Mouse (Mus musculus): Measurements from ENCODE around the gene Olfr1471.
"Not testable (repeated sequence)": the region's sequence is repeated elsewhere in the genome, so short reads cannot be mapped to it uniquely, and the experiment has no call there.

Olfr1471 gene

GRCm38 (mm10) chr19:13443109-13443508, at the start of gene Olfr1471:
Gene Olfr1471, plus strand, starts transcription at chr19:13443409.
- not testable (repeated sequence) for DNase-seq (ENCODE audit: low read depth, low spot score)

GRCm38 (mm10) chr19:13407549-13407948, 35.7 kb upstream of the Olfr1471 start, which contains the start of gene Olfr1469:
Gene Olfr1469, plus strand, starts transcription at chr19:13407849.
- no peak for DNase-seq (ENCODE audit: low read depth, low spot score)

GRCm38 (mm10) chr19:13455986-13456385, 12.8 kb downstream of the Olfr1471 start, which contains the start of gene Olfr1472:
Gene Olfr1472, minus strand, starts transcription at chr19:13456086.
- DNase-seq (ENCODE audit: low read depth, low spot score), result no peak

- not testable (repeated sequence) for DNase-seq (ENCODE audit: low read depth, low spot score)
Observed at GRCm38 (mm10) chr19:13469265-13469664, 26.1 kb downstream of the Olfr1471 start, which contains the start of gene Olfr1474. Gene Olfr1474, plus strand, starts transcription at chr19:13469565.

DNA sequence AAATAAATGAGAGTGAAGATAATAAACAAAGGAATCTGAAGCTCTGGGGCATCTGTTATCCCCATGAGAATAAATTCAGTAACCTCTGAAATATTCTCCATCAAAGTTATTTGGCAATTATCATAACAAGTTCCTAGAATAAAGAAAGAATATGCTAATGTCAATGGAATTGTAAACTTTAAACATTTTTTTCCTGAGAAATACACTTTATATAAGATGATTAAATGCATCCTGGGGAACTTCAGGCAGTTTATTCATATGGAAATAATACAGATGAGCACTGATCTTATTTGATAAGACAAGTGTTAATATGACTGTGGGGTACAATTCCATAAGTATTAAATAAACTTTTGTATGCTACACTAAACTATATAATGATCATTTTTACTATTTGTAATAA, 36.9 kb downstream of the Olfr1471 start, which contains the start of gene Olfr1475:
Olfr1475 (minus strand) TSS at position 101 of the 400 bp plus-strand sequence.
- no peak for DNase-seq (ENCODE audit: low read depth, low spot score)

GRCm38 (mm10) chr19:13500246-13500645, 57.0 kb downstream of the Olfr1471 start, which contains the start of gene Olfr1477:
Gene Olfr1477, plus strand, starts transcription at chr19:13500546.
- no peak for DNase-seq (ENCODE audit: low read depth, low spot score)

All from A20 (cell line).